Mouse (Mus musculus) intestine, embryonic 14.5 days (tissue): ENCODE measurements around the gene Gm10100. TPM values are rescaled to one million over a fixed set of nuclear protein-coding genes. Genes with fewer than 3 reads are reported as not detected.
"Not testable (repeated sequence)": the region's sequence is repeated elsewhere in the genome, so short reads cannot be mapped to it uniquely, and the experiment has no call there.

ENCODE experiments used
- ATAC-seq: fragments of 200-750 bp; cut with Nextera tagmentation; replicated peaks from 2 replicates; pipeline ENCODE4 v1.8.0; 2017; ENCODE audit warnings: low read depth, moderate number of reproducible peaks, moderate TSS enrichment, moderate library complexity; ENCODE audit not compliant: low FRiP score, low TSS enrichment
- DNase-seq: peaks from one replicate; pipeline ENCODE4 v3.0.0-alpha.2; 2018; ENCODE audit warnings: low spot score
- H3K27ac ChIP-seq: fragments of 300-500 bp; sonication (generic); 2 replicates; pipeline ENCODE4 v1.5.1; 2014; ENCODE audit warnings: low read depth, mild to moderate bottlenecking, control low read depth
- H3K27me3 ChIP-seq: fragments of 300-500 bp; sonication (generic); replicated peaks from 2 replicates; pipeline ENCODE4 v1.6.1; 2014; ENCODE audit warnings: low read length, control low read depth; ENCODE audit not compliant: control insufficient read depth, insufficient read depth
- H3K36me3 ChIP-seq: fragments of 300-500 bp; sonication (generic); 2 replicates; pipeline ENCODE4 v1.6.1; 2014; ENCODE audit warnings: low read length, control low read depth; ENCODE audit not compliant: control insufficient read depth, insufficient read depth
- H3K4me1 ChIP-seq: fragments of 300-500 bp; sonication (generic); replicated peaks from 2 replicates; pipeline ENCODE4 v1.6.1; 2014; ENCODE audit warnings: low read length, control low read depth, mixed read lengths; ENCODE audit not compliant: control insufficient read depth, insufficient read depth
- H3K4me2 ChIP-seq: fragments of 300-500 bp; sonication (generic); 2 replicates; pipeline ENCODE4 v1.6.1; 2014; ENCODE audit warnings: low read length
- H3K4me3 ChIP-seq: fragments of 300-500 bp; sonication (generic); 2 replicates; pipeline ENCODE4 v1.5.1; 2014; ENCODE audit warnings: low read depth, low read length, control low read depth, mixed read lengths
- H3K9ac ChIP-seq: fragments of 300-500 bp; sonication (generic); 2 replicates; pipeline ENCODE4 v1.6.1; 2014; ENCODE audit warnings: mild to moderate bottlenecking, low read length
- H3K9me3 ChIP-seq: fragments of 300-500 bp; sonication (generic); 2 replicates; pipeline ENCODE4 v1.6.1; 2016; ENCODE audit warnings: low read length, control low read depth; ENCODE audit not compliant: control insufficient read depth
- WGBS: fragments of 180-500 bp; shearing (Covaris S2); extraction: QIAGEN DNeasy Blood & Tissue Kit; methylation state at CpG from one replicate; pipeline ENCODE4 v1.1.7; 2014; 5-methylcytosine and 5-hydroxymethylcytosine counted together
- polyA plus RNA-seq: library from polyadenylated mRNA; unstranded; fragments of >200 nt; fragmentation: Nextera tagmentation; extraction: Ambion mirVana; gene quantifications from 2 replicates; pipeline ENCODE4 v1.2.1, GENCODE M21; 2014

The Gm10100 gene
- polyA plus RNA-seq, 1 experiment from 2014 or later, result not detected

- Histone ChIP-seq H3K4me2 (no peak overlapping the region), H3K36me3 (no peaks in the 10 kb centered on the region), H3K4me1 (no peaks in the 10 kb centered on the region), H3K9me3 (peaks cover 8% of the 10 kb centered on the region), H3K4me3 (no peak overlapping the region), H3K27ac (no peak overlapping the region), H3K27me3 (no peaks in the 10 kb centered on the region), H3K9ac (no peak overlapping the region)
- 100% methylated on average over 1 of the region's 1 CpGs for WGBS
- no peak for ATAC-seq
- no peak for DNase-seq
Observed at GRCm38 (mm10) chr10:77735928-77736327, 9.6 kb downstream of the Gm10100 start.

- H3K4me1 ChIP-seq, result no peaks in the 10 kb centered on the region
- H3K4me3 ChIP-seq, result no peak overlapping the region
- no peak overlapping the region for H3K4me2 ChIP-seq
- no peak for ATAC-seq
- no peak overlapping the region for H3K9ac ChIP-seq
- no peak for DNase-seq
- H3K27ac ChIP-seq, result no peak overlapping the region
- H3K9me3 ChIP-seq, result peaks cover 8% of the 10 kb centered on the region
- 80% methylated on average over 4 of the region's 4 CpGs for WGBS
- H3K27me3 ChIP-seq, result no peaks in the 10 kb centered on the region
- no peaks in the 10 kb centered on the region for H3K36me3 ChIP-seq
Observed at GRCm38 (mm10) chr10:77738929-77739328, 12.6 kb downstream of the Gm10100 start.

DNA sequence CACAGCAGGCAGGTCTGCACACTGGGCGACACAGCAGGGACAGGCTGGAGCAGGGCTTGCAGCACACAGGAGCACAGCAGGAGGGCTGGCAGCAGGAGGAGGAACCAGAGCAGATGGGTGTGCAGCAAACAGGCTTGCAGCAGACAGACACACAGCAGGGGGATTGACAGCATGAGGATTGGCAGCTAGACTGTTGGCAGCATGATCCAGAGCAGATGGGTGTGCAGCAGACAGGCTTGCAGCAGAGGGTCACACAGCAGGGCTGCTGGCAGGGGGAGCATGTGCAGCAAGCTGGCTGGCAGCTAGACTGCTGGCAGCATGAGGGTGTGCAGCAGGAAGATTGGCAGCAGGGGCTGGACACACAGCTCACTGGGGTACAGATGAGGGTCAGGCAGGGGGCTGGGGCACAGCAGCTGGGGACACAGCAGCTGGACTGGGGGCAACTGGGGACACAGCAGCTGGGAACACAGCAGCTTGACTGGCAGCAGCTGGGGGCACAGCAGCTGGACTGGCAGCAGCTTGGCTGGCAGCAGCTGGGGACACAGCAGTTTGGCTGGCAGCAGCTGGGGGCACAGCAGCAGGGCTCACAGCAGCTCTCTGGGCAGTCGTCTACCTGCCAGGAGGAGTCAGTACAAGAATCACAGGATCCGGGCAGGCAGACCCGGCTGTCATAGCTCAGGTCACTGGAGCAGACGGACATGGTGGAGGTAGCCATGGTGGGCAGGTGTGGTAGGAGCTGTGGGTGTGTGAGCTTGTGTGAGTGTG, 15.8 kb downstream of the Gm10100 start, which contains the start of gene Gm18596:
TSS of gene Gm18596 (minus strand) at position 715 of the 765 bp plus-strand sequence.
- not testable (repeated sequence) for H3K4me2 ChIP-seq, H3K9ac ChIP-seq, H3K4me3 ChIP-seq, H3K27ac ChIP-seq, DNase-seq, H3K4me1 ChIP-seq, H3K27me3 ChIP-seq, ATAC-seq, H3K9me3 ChIP-seq, H3K36me3 ChIP-seq
- WGBS, result 55% methylated on average over 4 of the region's 5 CpGs

DNA sequence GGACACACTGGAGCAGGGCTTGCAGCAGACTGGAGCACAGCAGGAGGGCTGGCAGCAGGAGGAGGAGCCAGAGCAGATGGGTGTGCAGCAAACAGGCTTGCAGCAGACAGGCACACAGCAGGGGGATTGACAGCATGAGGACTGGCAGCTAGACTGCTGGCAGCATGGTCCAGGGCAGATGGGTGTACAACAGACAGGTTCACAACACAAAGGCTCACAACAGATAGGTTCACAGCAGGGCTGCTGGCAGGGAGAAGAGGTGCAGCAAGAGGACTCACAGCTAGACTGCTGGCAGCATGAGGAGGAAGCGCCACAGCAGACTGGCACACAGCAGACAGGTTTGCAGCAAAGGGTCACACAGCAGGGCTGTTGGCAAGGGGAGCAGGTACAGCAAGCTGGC, 24.4 kb downstream of the Gm10100 start:
- WGBS, result 72% methylated on average over 1 of the region's 1 CpGs
- not testable (repeated sequence) for H3K4me3 ChIP-seq, H3K36me3 ChIP-seq, H3K9me3 ChIP-seq, H3K27ac ChIP-seq, H3K4me2 ChIP-seq, DNase-seq, H3K9ac ChIP-seq, H3K4me1 ChIP-seq, H3K27me3 ChIP-seq, ATAC-seq

GRCm38 (mm10) chr10:77751254-77751653, 25.0 kb downstream of the Gm10100 start, which contains the start of gene Gm9736:
Gene Gm9736, minus strand, starts transcription at chr10:77751354.
- not testable (repeated sequence) for ATAC-seq, H3K9me3 ChIP-seq, H3K4me1 ChIP-seq, H3K27me3 ChIP-seq, H3K4me2 ChIP-seq, H3K27ac ChIP-seq, H3K9ac ChIP-seq, DNase-seq, H3K4me3 ChIP-seq, H3K36me3 ChIP-seq
- 57% methylated on average over 1 of the region's 1 CpGs for WGBS

GRCm38 (mm10) chr10:77752312-77752711, 26.0 kb downstream of the Gm10100 start:
- DNase-seq, result not testable (repeated sequence)

GRCm38 (mm10) chr10:77753448-77753847, 27.2 kb downstream of the Gm10100 start:
- Histone ChIP-seq H3K36me3 (no peaks in the 10 kb centered on the region), H3K4me2 (no peak overlapping the region), H3K4me1 (no peaks in the 10 kb centered on the region), H3K27me3 (no peaks in the 10 kb centered on the region), H3K9ac (no peak overlapping the region), H3K27ac (no peak overlapping the region), H3K9me3 (no peaks in the 10 kb centered on the region), H3K4me3 (no peak overlapping the region)
- ATAC-seq, result no peak
- no peak for DNase-seq

More at GRCm38 (mm10) chr10:77752312-77752711, 26.0 kb downstream of the Gm10100 start:
- 66% methylated on average over 3 of the region's 3 CpGs for WGBS
- not testable (repeated sequence) for H3K9me3 ChIP-seq, H3K27me3 ChIP-seq, H3K4me2 ChIP-seq, H3K27ac ChIP-seq, ATAC-seq, H3K9ac ChIP-seq, H3K4me1 ChIP-seq, H3K4me3 ChIP-seq, H3K36me3 ChIP-seq

DNA sequence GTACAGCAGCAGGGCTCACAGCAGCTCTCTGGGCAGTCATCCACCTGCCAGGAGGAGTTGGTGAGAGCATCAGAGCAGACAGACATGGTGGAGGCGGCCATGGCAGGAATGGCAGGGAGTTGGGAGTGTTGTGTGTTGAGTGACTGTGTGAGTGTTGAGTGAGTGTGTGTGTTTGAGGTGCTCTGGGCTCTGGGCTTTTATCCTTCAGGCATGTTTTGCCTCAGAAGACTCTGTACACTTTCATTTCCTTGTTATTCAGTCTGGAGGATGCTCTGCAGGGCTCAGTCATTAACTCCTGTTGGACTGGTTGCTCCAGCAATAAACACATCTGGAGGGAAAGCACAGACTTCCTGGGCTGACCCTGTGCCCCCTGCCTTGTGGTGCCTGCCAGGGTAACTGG, 33.3 kb downstream of the Gm10100 start, which contains the start of gene Gm3233:
TSS of gene Gm3233 (minus strand) at position 101 of the 400 bp plus-strand sequence.
- WGBS, result no CpG with 5 or more reads among the region's 1 CpGs
- not testable (repeated sequence) for H3K36me3 ChIP-seq, H3K9me3 ChIP-seq, H3K9ac ChIP-seq, H3K27ac ChIP-seq, H3K4me2 ChIP-seq, H3K4me3 ChIP-seq, H3K27me3 ChIP-seq, ATAC-seq, H3K4me1 ChIP-seq, DNase-seq

GRCm38 (mm10) chr10:77769727-77770126, 43.4 kb downstream of the Gm10100 start:
- H3K9ac ChIP-seq, result no peak overlapping the region
- no peaks in the 10 kb centered on the region for H3K27me3 ChIP-seq
- no peaks in the 10 kb centered on the region for H3K4me1 ChIP-seq
- ATAC-seq (no peak), DNase-seq (no peak)
- H3K27ac ChIP-seq, result no peak overlapping the region
- 81% methylated on average over 1 of the region's 1 CpGs for WGBS
- H3K4me3 ChIP-seq, result no peak overlapping the region
- no peaks in the 10 kb centered on the region for H3K36me3 ChIP-seq
- H3K9me3 ChIP-seq, result no peaks in the 10 kb centered on the region
- H3K4me2 ChIP-seq, result no peak overlapping the region
